In genomic region chr7:73595140-73595825, GRCm38 (mm10) we compare ENCODE assay signal across 8 mouse cellular contexts. TPM values are rescaled to one million over a fixed set of nuclear protein-coding genes. Genes with fewer than 3 reads are reported as not detected.
DNase-seq lines count a peak whose midpoint lies in the region; ATAC-seq and TF ChIP-seq lines count a peak whose summit lies in the region.

No protein-coding gene starts in this region.

- H3K4me1 ChIP-seq in ES-Bruce4 (ENCODE audit: control insufficient read depth, insufficient read depth, low read length) = no peaks in the 10 kb centered on the region
- H3K4me1 ChIP-seq in forebrain, embryonic 14.5 days (ENCODE audit: control insufficient read depth, insufficient read depth, low read length) = peaks cover 28% of the 10 kb centered on the region
- H3K4me1 ChIP-seq in lung, embryonic 14.5 days (ENCODE audit: insufficient read depth) = peaks cover 19% of the 10 kb centered on the region

- peak; percentile 89 for DNase-seq in cerebellum, adult 11 months
- DNase-seq in forebrain, embryonic 14.5 days (ENCODE audit: low spot score) = peak; percentile 96
- DNase-seq in heart, postnatal 14 days = peak; percentile 95 to 96
- peak; percentile 70 to 82 for DNase-seq in layer of hippocampus, adult 2 months (ENCODE audit: low spot score in 2 of 2)
- DNase-seq in lung, embryonic 14.5 days = peak; percentile 98
- DNase-seq in thymus, adult 18-20 months = peak; percentile 86 to 92

- intact Hi-C loops in heart, postnatal 14 days (cut with DNase I) = loop anchor here (1.0 to 2.0 kb wide), 2 partner anchors 23 to 62 kb away; no protein-coding TSS in a partner anchor

- 2% methylated on average over 23 of the region's 23 CpGs for WGBS in forebrain, embryonic 14.5 days
- 1% methylated on average over 23 of the region's 23 CpGs for WGBS in lung, embryonic 14.5 days

- peak; percentile 97 for ATAC-seq in forebrain, embryonic 14.5 days
- peak; percentile 100 for ATAC-seq in lung, embryonic 14.5 days (ENCODE audit: insufficient read depth)
- ATAC-seq in neutrophil, adult 5-6 weeks (ENCODE audit: extremely low read depth, insufficient number of reproducible peaks, low FRiP score, poor library complexity, severe bottlenecking) = peak; percentile 97

- TF ChIP-seq CTCF in ES-Bruce4 (IDR thresholded peaks at IDR 0.05; ENCODE audit: low read depth, low read length) = no peak
- no peak for TF ChIP-seq CTCF in layer of hippocampus, adult 2 months (conservative IDR thresholded peaks at IDR 0.05)
- no peak for TF ChIP-seq CTCF in lung, embryonic 14.5 days (IDR thresholded peaks at IDR 0.05; ENCODE audit: low read depth)

- peak overlapping the region; percentile 62 for H3K4me2 ChIP-seq in forebrain, embryonic 14.5 days (ENCODE audit: low read length)
- peak overlapping the region; percentile 74 for H3K4me2 ChIP-seq in lung, embryonic 14.5 days

- peaks cover 12% of the 10 kb centered on the region for H3K9me3 ChIP-seq in ES-Bruce4 (replicated peaks; ENCODE audit: control insufficient read depth, insufficient read depth, low read length, poor library complexity, severe bottlenecking)
- H3K9me3 ChIP-seq in forebrain, embryonic 14.5 days (replicated peaks; ENCODE audit: control insufficient read depth, low read length) = no peaks in the 10 kb centered on the region
- H3K9me3 ChIP-seq in lung, embryonic 14.5 days (ENCODE audit: low read depth, low read length) = no peaks in the 10 kb centered on the region

- TF ChIP-seq POLR2A in ES-Bruce4 (IDR thresholded peaks at IDR 0.05; ENCODE audit: insufficient read depth, low read length) = no peak

- H3K9ac ChIP-seq in ES-Bruce4 (ENCODE audit: low read depth, poor library complexity, severe bottlenecking) = 0 out of 2 replicates have a peak overlapping the region, but pooled peaks have one; percentile 10
- H3K9ac ChIP-seq in forebrain, embryonic 14.5 days (ENCODE audit: low read length) = peak overlapping the region; percentile 65
- peak overlapping the region; percentile 49 for H3K9ac ChIP-seq in lung, embryonic 14.5 days

- H3K27ac ChIP-seq in ES-Bruce4 (ENCODE audit: insufficient read depth, low read length) = no peak overlapping the region
- peak overlapping the region; percentile 93 for H3K27ac ChIP-seq in forebrain, embryonic 14.5 days (ENCODE audit: low read depth, low read length)
- peak overlapping the region; percentile 95 for H3K27ac ChIP-seq in layer of hippocampus, adult 2 months
- peak overlapping the region; percentile 97 for H3K27ac ChIP-seq in lung, embryonic 14.5 days (ENCODE audit: low read depth)

- peak overlapping the region; percentile 2; the same call in 1 of the 2 replicates for H3K4me3 ChIP-seq in ES-Bruce4 (ENCODE audit: low read depth, low read length)
- H3K4me3 ChIP-seq in forebrain, embryonic 14.5 days (ENCODE audit: low read depth, low read length) = peak overlapping the region; percentile 25
- peak overlapping the region; percentile 56 for H3K4me3 ChIP-seq in layer of hippocampus, adult 2 months
- peak overlapping the region; percentile 30 for H3K4me3 ChIP-seq in lung, embryonic 14.5 days (ENCODE audit: low read depth, low read length)

- H3K36me3 ChIP-seq in ES-Bruce4 (ENCODE audit: control insufficient read depth, insufficient read depth, low read length, poor library complexity, severe bottlenecking) = no peaks in the 10 kb centered on the region
- no peaks in the 10 kb centered on the region for H3K36me3 ChIP-seq in forebrain, embryonic 14.5 days (ENCODE audit: control insufficient read depth, insufficient read depth, low read length)
- no peaks in the 10 kb centered on the region for H3K36me3 ChIP-seq in lung, embryonic 14.5 days (ENCODE audit: insufficient read depth)

- peak; percentile 50; the same call in 1 of the 2 replicates for TF ChIP-seq EP300 in ES-Bruce4 (IDR thresholded peaks at IDR 0.05; ENCODE audit: insufficient read depth, low read depth, low read length)

- no peaks in the 10 kb centered on the region; the same call in 1 of the 2 replicates for H3K27me3 ChIP-seq in ES-Bruce4 (ENCODE audit: control insufficient read depth, insufficient read depth, low read length, poor library complexity, severe bottlenecking)
- H3K27me3 ChIP-seq in forebrain, embryonic 14.5 days (replicated peaks; ENCODE audit: control insufficient read depth, insufficient read depth, low read length) = no peaks in the 10 kb centered on the region
- no peaks in the 10 kb centered on the region for H3K27me3 ChIP-seq in lung, embryonic 14.5 days (ENCODE audit: insufficient read depth, low read length)

RNA-seq across cellular contexts. Expression of gene Chd2, which starts 53.7 kb away (rescaled TPM):
- 103 and 104 TPM in 2 replicates for polyA plus RNA-seq in ES-Bruce4 (2011; ENCODE audit: insufficient read depth, insufficient read length, low read depth, missing spikeins)
- polyA plus RNA-seq in forebrain, embryonic 14.5 days (2014; fragmentation: Nextera tagmentation; extraction: Ambion mirVana) = 40.2 and 43.4 TPM in 2 replicates
- 10 to 100 TPM; 46.4 to 56.0 TPM for total RNA-seq in heart, postnatal 14 days (2021)
- 10 to 100 TPM; 57.1 to 58.3 TPM for total RNA-seq in layer of hippocampus, adult 2 months (2021)
- 58.7 and 62.1 TPM in 2 replicates for polyA plus RNA-seq in lung, embryonic 14.5 days (2014; fragmentation: Nextera tagmentation; extraction: Ambion mirVana)
- total RNA-seq in neutrophil, adult 5-6 weeks (2017) = 492 and 505 TPM in 2 replicates

Comparison
In these comparisons a context has a peak if more than half of its experiments do, and no peak if none do; other contexts are left out.
1. H3K4me3 ChIP-seq: peak in every context shown above with its lines; median percentile 56 in layer of hippocampus, adult 2 months; 30 in lung, embryonic 14.5 days; 25 in forebrain, embryonic 14.5 days; 2 in ES-Bruce4.
2. H3K9ac ChIP-seq: peak in every context shown above with its lines; median percentile 65 in forebrain, embryonic 14.5 days; 49 in lung, embryonic 14.5 days; 10 in ES-Bruce4.